Mouse (Mus musculus) G1E (cell line): ENCODE data around the gene Angptl3.

Experiments
- CTCF ChIP-seq: IDR thresholded peaks from 2 replicates; pipeline ENCODE4 v1.5.1; 2012; ENCODE audit warnings: low read depth, low read length, inconsistent platforms, mixed read lengths
- GATA1 ChIP-seq: IDR thresholded peaks from 2 replicates; pipeline ENCODE4 v1.6.1; 2012; ENCODE audit warnings: borderline replicate concordance, low read length, inconsistent platforms, mixed read lengths
- TAL1 ChIP-seq: conservative IDR thresholded peaks from 2 replicates; pipeline ENCODE4 v1.6.1; 2012; ENCODE audit warnings: low read depth, low read length, inconsistent platforms, mixed read lengths

GRCm38 (mm10) chr4:99078005-99078404 is 47.3 kb downstream of the Angptl3 start:
- TF ChIP-seq CTCF: no peak
- no peak for TF ChIP-seq GATA1
- TF ChIP-seq TAL1: no peak
